Mouse (Mus musculus): Measurements from ENCODE around the gene Fkbp15.

Gene Fkbp15

GRCm38 (mm10) chr4:62360088-62360804 lies at the start of gene Fkbp15, which contains the start of gene Slc31a1:
TSS of gene Fkbp15 (minus strand) at chr4:62360548.
TSS of gene Slc31a1 (plus strand) at chr4:62360727.
- DNase-seq (ENCODE audit: low spot score in 2 of 2), result peak; percentile 91 to 96

DNA sequence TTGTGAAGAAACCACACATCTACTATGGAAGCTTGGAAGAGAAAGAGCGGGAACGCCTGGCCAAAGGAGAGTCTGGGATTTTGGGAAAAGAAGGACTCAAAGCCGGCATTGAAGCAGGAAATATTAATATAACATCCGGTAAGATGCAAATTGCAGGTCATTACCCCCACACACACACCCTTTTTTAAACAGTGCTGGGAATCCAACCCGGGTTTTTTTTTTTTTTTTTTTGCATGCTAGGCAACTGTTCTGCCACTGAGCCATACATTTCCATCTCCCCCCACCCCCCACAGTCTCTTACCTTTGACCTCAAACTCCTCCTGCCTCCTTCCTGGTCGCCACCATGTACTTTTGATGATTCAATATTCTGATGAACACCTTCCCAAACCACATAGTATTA lies 49.3 kb upstream of the Fkbp15 start:
- DNase-seq (ENCODE audit: low spot score in 2 of 2), result no peak

GRCm38 (mm10) chr4:62408601-62409282 lies 48.4 kb upstream of the Fkbp15 start, which contains the start of the genes Cdc26 and Prpf4:
TSS of gene Cdc26 (minus strand) at chr4:62408642.
TSS of gene Prpf4 (plus strand) at chr4:62408797.
- peak; percentile 95 to 98 for DNase-seq (ENCODE audit: low spot score in 2 of 2)

DNA sequence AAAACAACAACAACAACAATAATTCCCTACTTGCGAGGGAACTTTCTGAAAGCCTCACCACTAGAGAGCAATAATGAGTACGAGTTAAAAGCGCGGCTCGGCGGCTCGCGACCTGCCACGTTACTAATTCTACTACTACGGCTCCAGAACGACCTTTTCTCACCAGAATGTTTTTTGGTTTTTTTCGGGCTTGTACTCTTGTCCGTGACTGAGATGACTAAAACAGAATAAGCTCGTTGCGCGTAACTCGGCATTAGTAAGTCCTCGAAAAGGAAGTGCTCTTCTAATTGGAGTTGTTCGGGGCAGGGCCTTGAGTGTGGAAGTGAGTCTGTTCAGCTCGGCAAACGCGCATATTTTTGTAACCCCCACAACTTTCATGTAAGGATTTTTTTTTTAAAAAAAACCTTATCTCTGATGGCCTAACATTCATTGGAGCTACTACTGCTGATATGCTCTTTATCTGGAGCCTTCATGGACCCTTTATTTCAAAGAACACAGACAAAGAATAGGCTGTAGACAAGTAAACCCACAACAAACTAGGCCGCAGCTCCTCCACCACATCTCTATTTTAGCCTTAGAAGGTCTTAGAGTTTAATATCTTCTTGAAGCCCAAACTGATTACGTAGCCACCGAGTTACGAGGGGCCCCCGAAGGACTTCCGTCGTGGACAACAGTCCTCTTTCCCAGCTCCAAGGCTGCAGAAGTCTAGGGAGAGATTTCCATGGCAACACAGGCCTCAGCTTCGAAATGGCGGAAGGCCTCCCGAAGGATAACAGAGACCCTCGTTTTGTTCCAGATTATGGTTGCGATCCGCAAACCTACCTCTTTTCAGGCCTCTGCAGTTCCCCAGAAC lies 47.6 kb upstream of the Fkbp15 start:
- peak; percentile 37 to 55 for DNase-seq (ENCODE audit: low spot score in 2 of 2)

- DNase-seq (ENCODE audit: low spot score in 2 of 2), result no peak
These were observed 45.8 kb upstream of the Fkbp15 start for GRCm38 (mm10) chr4:62406133-62406532.

- peak in 1 of 2 experiments; percentile 7 for DNase-seq (ENCODE audit: low spot score in 2 of 2)
These were observed 38.6 kb upstream of the Fkbp15 start for GRCm38 (mm10) chr4:62398956-62399355.

- DNase-seq (ENCODE audit: low spot score in 2 of 2), result no peak
These were observed 37.4 kb upstream of the Fkbp15 start for GRCm38 (mm10) chr4:62397616-62398365.

- DNase-seq (ENCODE audit: low spot score in 2 of 2), result no peak
These were observed 35.5 kb upstream of the Fkbp15 start for GRCm38 (mm10) chr4:62395806-62396205.

- DNase-seq (ENCODE audit: low spot score in 2 of 2), result no peak
These were observed 33.1 kb upstream of the Fkbp15 start for GRCm38 (mm10) chr4:62393459-62393858.

GRCm38 (mm10) chr4:62391892-62392291 lies 31.5 kb upstream of the Fkbp15 start:
- DNase-seq (ENCODE audit: low spot score in 2 of 2), result no peak

DNA sequence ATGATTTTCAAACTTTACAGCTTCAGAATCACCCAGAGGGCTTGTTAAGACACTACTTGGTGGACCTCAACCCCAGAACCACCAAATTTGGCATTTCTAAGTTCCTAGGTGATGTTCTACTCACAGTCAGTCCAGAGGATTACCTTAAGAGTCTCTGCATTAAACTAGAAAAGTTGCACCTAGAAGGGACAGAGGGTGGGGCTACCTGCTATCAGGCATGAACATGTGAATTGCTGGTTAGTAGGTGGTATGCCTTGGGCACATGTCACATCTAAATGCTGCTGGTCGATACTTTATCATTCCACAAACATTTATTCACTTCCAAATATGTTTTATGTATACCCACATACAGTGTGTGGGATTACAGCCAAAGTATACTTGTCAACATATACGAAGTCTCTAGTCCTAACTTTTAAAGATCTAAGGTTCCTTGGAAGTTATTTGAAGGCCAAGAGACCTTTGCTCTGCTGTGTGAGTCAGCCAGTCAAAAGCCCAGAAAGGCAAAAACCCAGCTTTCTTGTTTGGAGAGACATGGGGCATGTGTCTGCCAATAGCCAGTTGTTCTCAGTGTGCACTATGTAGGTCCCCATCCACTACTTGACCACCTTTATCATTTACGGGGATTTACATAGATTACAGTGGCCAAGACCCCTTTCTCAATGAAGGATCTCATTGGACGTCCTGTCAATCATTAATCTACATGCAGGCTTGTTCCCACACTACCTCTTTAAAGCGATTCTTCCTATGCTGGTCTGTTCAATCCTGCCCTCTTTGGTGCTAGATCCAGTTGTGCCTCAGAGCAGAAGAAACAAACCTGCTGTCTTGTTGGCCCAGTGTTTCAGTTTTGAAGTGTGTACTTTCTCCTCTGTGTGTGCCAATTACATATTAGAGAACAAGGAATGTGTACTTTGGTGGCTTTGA lies 29.5 kb upstream of the Fkbp15 start:
- no peak for DNase-seq (ENCODE audit: low spot score in 2 of 2)

DNA sequence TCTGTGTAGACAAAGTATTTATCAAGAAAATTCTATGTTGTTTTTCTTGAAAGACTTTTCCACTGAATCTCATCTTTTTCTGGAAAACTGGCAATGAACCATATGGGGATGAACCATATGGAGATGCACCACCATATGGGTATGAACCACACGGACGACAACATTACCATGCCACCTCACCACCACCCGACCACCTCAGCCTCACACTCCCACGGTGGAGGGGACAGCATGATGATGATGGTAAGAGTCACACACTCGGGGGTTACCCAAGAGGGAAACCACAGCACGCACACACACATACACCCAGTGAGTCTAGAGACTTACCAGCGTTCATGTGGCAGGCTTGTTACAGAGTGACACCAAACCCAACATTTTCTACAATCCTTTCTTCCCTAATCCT lies 25.1 kb upstream of the Fkbp15 start:
- DNase-seq (ENCODE audit: low spot score in 2 of 2), result no peak

DNA sequence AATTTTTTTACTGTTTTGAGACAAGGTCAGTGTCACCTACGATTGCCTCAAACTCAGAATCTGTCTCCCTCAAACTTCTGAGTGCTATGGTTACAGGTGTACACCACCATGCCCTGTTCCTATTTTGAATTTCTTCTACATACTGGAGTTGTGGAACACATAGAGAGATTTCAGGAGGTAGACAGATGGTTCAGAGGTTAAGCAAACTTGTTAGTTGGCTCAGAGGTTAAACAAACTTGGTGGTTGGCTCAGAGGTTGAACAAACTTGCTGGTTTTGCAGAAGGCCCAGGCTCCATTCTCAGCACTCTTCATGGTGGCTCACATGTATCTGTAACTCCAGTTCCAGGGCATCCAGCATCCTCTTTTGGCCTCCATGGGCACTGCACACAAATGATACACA lies 23.8 kb upstream of the Fkbp15 start:
- DNase-seq (ENCODE audit: low spot score in 2 of 2), result no peak

- no peak for DNase-seq (ENCODE audit: low spot score in 2 of 2)
These were observed 23.4 kb upstream of the Fkbp15 start for GRCm38 (mm10) chr4:62383752-62384151.

GRCm38 (mm10) chr4:62383207-62383606 lies 22.9 kb upstream of the Fkbp15 start:
- DNase-seq (ENCODE audit: low spot score in 2 of 2), result no peak

DNA sequence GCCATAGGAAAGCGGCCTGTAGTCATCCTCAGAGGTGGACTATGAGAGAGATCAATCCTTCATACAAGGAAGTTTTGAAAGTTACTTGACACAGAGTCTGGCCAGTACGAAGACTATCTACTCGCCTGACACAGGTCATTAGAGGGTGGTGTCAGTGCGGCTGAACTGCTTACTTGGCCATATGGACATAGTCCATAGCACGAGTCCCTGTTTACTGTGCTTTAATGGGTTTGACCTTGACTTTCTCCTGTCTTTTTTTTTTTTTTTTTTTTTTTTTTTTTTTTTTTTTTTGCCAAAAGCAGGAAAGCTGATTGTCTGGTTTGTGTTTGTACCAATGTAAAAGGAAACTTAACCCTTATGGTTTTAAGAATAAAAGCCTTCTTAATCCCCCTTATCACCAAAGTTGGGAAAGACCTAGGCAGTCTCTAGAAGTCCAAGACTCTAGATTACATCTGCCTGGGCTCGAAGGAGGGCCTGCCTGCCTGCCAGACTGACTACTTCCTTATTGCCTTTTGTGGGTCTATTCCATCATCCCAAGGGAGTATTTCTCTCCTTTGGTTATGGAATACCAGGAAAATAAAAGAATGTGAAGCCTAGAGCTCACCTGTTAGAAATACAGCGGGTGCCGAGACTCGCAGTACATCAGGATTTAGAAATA lies 19.5 kb upstream of the Fkbp15 start:
- no peak for DNase-seq (ENCODE audit: low spot score in 2 of 2)

DNA sequence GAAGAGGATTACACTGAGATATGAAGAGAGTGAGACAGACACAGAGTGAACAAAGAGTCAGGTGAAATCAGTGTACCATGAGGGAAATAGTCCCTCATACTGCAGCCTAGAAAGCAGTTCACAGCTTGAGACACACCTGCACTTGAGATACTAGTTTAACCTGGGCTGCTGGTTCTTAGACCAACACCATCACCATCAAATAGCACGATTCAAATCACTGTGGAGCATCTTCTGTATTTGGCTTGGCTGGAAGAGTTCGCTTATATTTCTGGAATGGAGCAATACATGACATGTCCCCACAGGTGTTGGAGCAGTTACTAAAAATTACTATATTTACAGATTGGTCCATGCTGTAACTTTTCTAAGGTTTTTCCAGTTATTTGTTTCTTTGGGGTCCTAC lies 15.8 kb upstream of the Fkbp15 start:
- no peak for DNase-seq (ENCODE audit: low spot score in 2 of 2)

GRCm38 (mm10) chr4:62374342-62374741 lies 14.0 kb upstream of the Fkbp15 start:
- no peak for DNase-seq (ENCODE audit: low spot score in 2 of 2)

- DNase-seq (ENCODE audit: low spot score in 2 of 2), result no peak
These were observed 13.3 kb upstream of the Fkbp15 start for GRCm38 (mm10) chr4:62373668-62374067.

Measured in urinary bladder, postnatal 36 days (tissue).